Mouse (Mus musculus) stomach, embryonic 15.5 days (tissue): ENCODE data around the gene Numbl. TPM values are rescaled to one million over a fixed set of nuclear protein-coding genes. Genes with fewer than 3 reads are reported as not detected.
"Not testable (repeated sequence)": the region's sequence is repeated elsewhere in the genome, so short reads cannot be mapped to it uniquely, and the experiment has no call there.

ENCODE experiments used
- ATAC-seq: fragments of 200-750 bp; cut with Nextera tagmentation; 2 replicates; pipeline ENCODE4 v1.8.0; 2017; ENCODE audit warnings: low read depth, moderate number of reproducible peaks, moderate TSS enrichment; ENCODE audit not compliant: insufficient read depth, low FRiP score
- H3K27ac ChIP-seq: fragments of 300-500 bp; sonication (generic); 2 replicates; pipeline ENCODE4 v1.5.1; 2015; ENCODE audit warnings: mild to moderate bottlenecking, inconsistent platforms
- H3K27me3 ChIP-seq: fragments of 300-500 bp; sonication (generic); replicated peaks from 2 replicates; pipeline ENCODE4 v1.6.1; 2015; ENCODE audit warnings: inconsistent platforms
- H3K36me3 ChIP-seq: fragments of 300-500 bp; sonication (generic); 2 replicates; pipeline ENCODE4 v1.6.1; 2015; ENCODE audit warnings: inconsistent platforms
- H3K4me1 ChIP-seq: fragments of 300-500 bp; sonication (generic); 2 replicates; pipeline ENCODE4 v1.6.1; 2015; ENCODE audit warnings: inconsistent platforms
- H3K4me2 ChIP-seq: fragments of 300-500 bp; sonication (generic); 2 replicates; pipeline ENCODE4 v1.6.1; 2015; ENCODE audit warnings: mild to moderate bottlenecking, inconsistent platforms
- H3K4me3 ChIP-seq: fragments of 300-500 bp; sonication (generic); replicated peaks from 2 replicates; pipeline ENCODE4 v1.5.1; 2015; ENCODE audit warnings: inconsistent platforms
- H3K9ac ChIP-seq: fragments of 300-500 bp; sonication (generic); 2 replicates; pipeline ENCODE4 v1.6.1; 2015; ENCODE audit warnings: inconsistent platforms
- H3K9me3 ChIP-seq: fragments of 300-500 bp; sonication (generic); 2 replicates; pipeline ENCODE4 v1.6.1; 2016; ENCODE audit warnings: inconsistent platforms
- WGBS: fragments of 180-500 bp; shearing (Covaris S2); methylation state at CpG from one replicate; pipeline ENCODE4 v1.1.7; 2015; 5-methylcytosine and 5-hydroxymethylcytosine counted together
- polyA plus RNA-seq: library from polyadenylated mRNA; unstranded; fragments of >200 nt; fragmentation: Nextera tagmentation; extraction: Ambion mirVana; gene quantifications from 2 replicates; pipeline ENCODE4 v1.2.1, GENCODE M21; 2015

Numbl gene
- polyA plus RNA-seq, 1 experiment from 2014 or later: 23.4 TPM

DNA sequence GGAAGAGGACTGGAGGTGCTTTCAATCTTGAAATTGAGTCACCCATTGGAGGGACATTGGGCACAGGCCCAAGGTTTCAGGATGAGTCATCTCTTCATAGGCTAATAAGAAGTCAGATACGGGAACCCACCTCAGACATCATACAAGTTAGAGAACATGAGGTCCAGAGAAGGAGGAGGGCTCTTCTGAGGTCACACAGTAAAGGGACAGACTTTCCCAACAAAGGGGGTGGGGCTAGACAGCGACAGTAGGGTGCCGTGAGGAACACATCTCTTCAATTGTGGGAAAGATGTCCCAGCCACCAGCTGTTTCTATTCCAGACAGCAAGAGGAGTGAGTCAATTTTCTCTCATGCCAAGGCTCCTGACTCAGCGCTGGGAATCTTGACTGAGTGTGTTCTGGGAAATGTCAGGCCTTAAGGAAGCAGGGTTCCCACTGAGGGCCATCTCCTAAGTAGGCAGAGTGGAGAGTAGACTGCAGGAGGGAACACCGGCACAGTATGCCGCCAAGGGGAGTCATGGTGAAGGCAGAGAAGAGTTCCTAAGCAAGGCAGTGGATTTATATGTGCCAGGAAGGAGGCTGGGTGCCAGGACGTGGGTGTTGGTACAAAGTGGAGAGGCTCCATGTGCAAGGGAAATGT lies 26.4 kb upstream of the Numbl start:
- WGBS: 53% methylated on average over 7 of the region's 7 CpGs
- Histone ChIP-seq H3K4me3 (no peak overlapping the region), H3K9me3 (no peaks in the 10 kb centered on the region), H3K27ac (peak overlapping the region; percentile 71; the same call in 1 of the 2 replicates), H3K27me3 (no peaks in the 10 kb centered on the region), H3K9ac (no peak overlapping the region), H3K4me1 (peaks cover 38% of the 10 kb centered on the region), H3K36me3 (no peaks in the 10 kb centered on the region), H3K4me2 (no peak overlapping the region)
- no peak for ATAC-seq

DNA sequence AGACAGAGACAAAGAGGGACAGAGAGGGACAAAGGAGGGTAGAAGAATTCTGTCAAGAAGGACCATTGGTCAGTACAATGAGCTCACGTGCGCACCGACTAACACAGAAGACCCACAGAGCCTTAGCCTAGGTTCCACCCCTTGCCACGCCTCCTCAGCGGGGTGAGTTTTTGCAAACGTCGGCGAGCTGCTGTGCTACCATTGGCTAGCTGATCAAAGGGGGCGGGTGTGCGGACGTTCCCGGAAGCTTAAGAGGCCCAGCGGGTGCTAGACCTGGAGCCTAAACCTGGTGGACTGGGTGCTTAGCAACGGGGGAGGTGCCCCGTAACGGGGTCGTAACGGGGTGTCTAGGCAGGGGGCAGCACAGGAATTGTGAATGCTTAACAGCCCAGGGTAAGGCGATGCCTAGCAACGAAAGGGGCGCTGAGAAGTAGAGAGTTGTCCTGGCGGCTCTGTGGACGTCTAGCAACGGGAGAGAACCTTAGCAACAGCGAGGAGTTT lies 25.4 kb upstream of the Numbl start, which contains the start of gene Coq8b:
Coq8b (plus strand) TSS at position 243 of the 501 bp plus-strand sequence.
- peaks cover 28% of the 10 kb centered on the region for H3K4me1 ChIP-seq
- H3K27me3 ChIP-seq: no peaks in the 10 kb centered on the region
- H3K36me3 ChIP-seq: no peaks in the 10 kb centered on the region
- H3K4me2 ChIP-seq: peak within 1 kb of the TSS; percentile 80
- H3K4me3 ChIP-seq: peak within 1 kb of the TSS; percentile 74
- H3K9ac ChIP-seq: peak within 1 kb of the TSS; percentile 37; the same call in 1 of the 2 replicates
- H3K9me3 ChIP-seq: no peaks in the 10 kb centered on the region
- peak within 1 kb of the TSS; percentile 72; the same call in 1 of the 2 replicates for H3K27ac ChIP-seq
- WGBS: under 1% methylated on average over 25 of the region's 25 CpGs
- peak; percentile 91 for ATAC-seq

GRCm38 (mm10) chr7:27233300-27233699 lies 24.9 kb upstream of the Numbl start:
- peaks cover 28% of the 10 kb centered on the region for H3K4me1 ChIP-seq
- H3K4me3 ChIP-seq: peak overlapping the region; percentile 74
- no peaks in the 10 kb centered on the region for H3K27me3 ChIP-seq
- H3K27ac ChIP-seq: peak overlapping the region; percentile 72; the same call in 1 of the 2 replicates
- ATAC-seq: no peak
- H3K36me3 ChIP-seq: no peaks in the 10 kb centered on the region
- no peaks in the 10 kb centered on the region for H3K9me3 ChIP-seq
- peak overlapping the region; percentile 37; the same call in 1 of the 2 replicates for H3K9ac ChIP-seq
- WGBS: 2% methylated on average over 6 of the region's 6 CpGs
- peak overlapping the region; percentile 80 for H3K4me2 ChIP-seq

DNA sequence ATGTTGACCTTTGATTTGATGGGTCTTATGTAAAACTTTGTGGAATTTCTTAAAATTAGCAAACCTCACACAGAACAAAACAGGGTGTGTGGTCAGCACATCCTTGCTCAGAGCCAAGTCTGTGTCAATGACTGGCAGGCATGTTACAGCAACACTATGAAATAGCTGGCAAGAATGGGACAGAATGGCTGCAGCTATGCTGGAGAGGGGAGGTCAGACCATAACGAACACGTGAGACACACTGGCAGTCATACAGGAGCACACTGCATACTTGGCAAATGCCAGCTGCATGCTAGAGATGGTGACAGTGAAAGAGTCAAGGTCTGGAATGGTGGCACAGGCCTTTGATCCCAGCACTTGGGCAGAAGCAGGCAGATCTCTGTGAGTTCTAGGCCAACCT lies 22.5 kb upstream of the Numbl start:
- H3K4me3 ChIP-seq: no peak overlapping the region
- no peaks in the 10 kb centered on the region for H3K9me3 ChIP-seq
- peaks cover 23% of the 10 kb centered on the region for H3K4me1 ChIP-seq
- 0 out of 2 replicates have a peak, but pooled peaks cover 2% of the 10 kb centered on the region for H3K36me3 ChIP-seq
- no peak for ATAC-seq
- no peak overlapping the region for H3K4me2 ChIP-seq
- H3K27me3 ChIP-seq: no peaks in the 10 kb centered on the region
- H3K27ac ChIP-seq: no peak overlapping the region
- WGBS: 91% methylated on average over 2 of the region's 2 CpGs
- H3K9ac ChIP-seq: no peak overlapping the region

DNA sequence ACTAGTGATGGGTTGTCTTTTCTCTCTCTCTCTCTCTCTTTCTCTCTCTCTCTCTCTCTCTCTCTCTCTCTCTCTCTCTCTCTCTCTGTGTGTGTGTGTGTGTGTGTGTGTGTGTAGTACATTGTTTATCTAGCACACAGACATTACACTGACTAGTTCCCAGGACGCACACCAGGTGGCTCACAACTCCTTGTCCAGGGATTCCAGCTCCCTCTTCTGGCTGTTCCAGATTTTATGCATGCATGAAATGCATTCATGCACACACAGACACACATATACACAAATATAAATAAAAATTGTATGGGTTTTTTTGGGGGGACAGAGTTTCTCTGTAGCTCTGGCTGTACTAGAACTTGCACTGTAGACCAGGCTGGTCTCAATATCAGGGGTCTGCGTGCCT lies 20.7 kb upstream of the Numbl start:
- Histone ChIP-seq H3K9me3 (no peaks in the 10 kb centered on the region), H3K27me3 (no peaks in the 10 kb centered on the region), H3K9ac (no peak overlapping the region), H3K4me1 (peaks cover 12% of the 10 kb centered on the region), H3K4me3 (no peak overlapping the region), H3K36me3 (0 out of 2 replicates have a peak, but pooled peaks cover 7% of the 10 kb centered on the region), H3K4me2 (no peak overlapping the region), H3K27ac (no peak overlapping the region)
- no peak for ATAC-seq
- WGBS: 84% methylated on average over 2 of the region's 2 CpGs

DNA sequence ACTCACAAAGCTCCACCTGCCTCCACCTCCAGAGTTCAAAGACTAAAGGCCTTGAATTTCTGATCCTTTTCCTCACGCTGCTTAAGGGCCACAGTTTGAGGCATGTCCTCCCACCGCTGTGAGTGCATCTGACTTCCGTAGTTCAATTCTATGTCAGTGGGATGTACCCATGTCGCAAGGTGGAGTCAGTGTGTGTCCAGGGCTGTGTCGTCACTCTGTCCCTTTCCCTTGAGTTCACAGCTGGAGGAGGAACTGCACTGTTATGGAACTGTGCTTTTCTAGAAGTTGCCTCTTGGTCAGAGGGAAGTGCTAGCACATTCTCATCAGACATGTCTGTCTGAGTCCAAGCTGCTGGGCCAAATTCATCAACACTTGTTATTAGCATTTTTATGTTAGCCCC lies 19.7 kb upstream of the Numbl start:
- Histone ChIP-seq H3K36me3 (peaks cover 13% of the 10 kb centered on the region), H3K4me3 (no peak overlapping the region), H3K27ac (no peak overlapping the region), H3K4me2 (no peak overlapping the region), H3K4me1 (peaks cover 8% of the 10 kb centered on the region), H3K9ac (no peak overlapping the region), H3K9me3 (no peaks in the 10 kb centered on the region), H3K27me3 (no peaks in the 10 kb centered on the region)
- ATAC-seq: no peak
- WGBS: 90% methylated on average over 5 of the region's 5 CpGs

DNA sequence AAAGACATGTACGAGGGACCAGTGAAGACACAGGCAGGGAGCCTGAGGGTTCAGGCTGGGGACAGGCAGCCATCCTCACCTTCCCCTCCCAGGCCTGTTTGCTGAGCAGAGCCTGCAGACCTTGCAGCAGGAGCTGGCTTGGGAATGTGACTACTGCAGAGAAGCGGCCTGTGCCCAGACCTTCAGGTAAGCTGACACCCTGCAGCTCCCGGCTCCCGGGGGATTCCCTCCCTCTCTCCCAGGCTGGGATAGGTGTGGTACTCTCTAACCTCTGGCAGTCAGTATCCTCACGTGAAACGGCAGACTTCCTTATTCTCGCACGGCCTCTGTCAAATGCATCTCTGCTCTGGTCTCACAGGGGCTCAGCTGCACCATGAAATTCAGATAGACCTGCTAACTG lies 15.0 kb upstream of the Numbl start:
- 57% methylated on average over 8 of the region's 8 CpGs for WGBS

GRCm38 (mm10) chr7:27244088-27244487 lies 14.1 kb upstream of the Numbl start:
- not testable (repeated sequence) for H3K27me3 ChIP-seq, H3K4me2 ChIP-seq, H3K9me3 ChIP-seq, H3K9ac ChIP-seq, H3K4me1 ChIP-seq, ATAC-seq, H3K4me3 ChIP-seq, H3K27ac ChIP-seq
- WGBS: 84% methylated on average over 2 of the region's 2 CpGs
- peaks cover 22% of the 10 kb centered on the region for H3K36me3 ChIP-seq

More for the DNA sequence above, 15.0 kb upstream of the Numbl start:
- no peak for ATAC-seq
- H3K9me3 ChIP-seq: no peaks in the 10 kb centered on the region
- H3K27ac ChIP-seq: no peak overlapping the region
- H3K36me3 ChIP-seq: peaks cover 22% of the 10 kb centered on the region
- H3K4me1 ChIP-seq: no peaks in the 10 kb centered on the region
- H3K4me2 ChIP-seq: no peak overlapping the region
- H3K27me3 ChIP-seq: no peaks in the 10 kb centered on the region
- no peak overlapping the region for H3K9ac ChIP-seq
- no peak overlapping the region for H3K4me3 ChIP-seq

DNA sequence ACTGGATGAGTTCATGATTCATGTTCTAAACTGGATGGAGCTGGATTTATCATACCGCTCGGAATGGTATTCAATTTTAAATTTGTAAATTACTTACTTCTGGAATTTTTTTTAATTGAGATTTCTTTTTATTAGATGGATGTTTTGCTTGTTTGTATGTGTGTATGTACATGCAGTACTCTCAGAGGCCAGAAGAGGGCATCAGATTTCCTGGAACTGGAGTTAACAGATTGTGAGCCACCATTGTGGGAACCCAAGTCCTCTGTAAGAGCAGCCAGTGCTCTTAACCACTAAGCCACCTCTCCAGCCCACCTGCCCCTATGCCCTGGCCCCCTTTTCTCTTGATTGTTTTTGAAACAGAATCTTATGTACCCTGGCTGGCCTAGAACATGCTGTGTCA lies 9.1 kb upstream of the Numbl start:
- Histone ChIP-seq H3K4me3 (no peak overlapping the region), H3K27me3 (no peaks in the 10 kb centered on the region), H3K4me1 (no peaks in the 10 kb centered on the region), H3K9ac (no peak overlapping the region), H3K4me2 (no peak overlapping the region), H3K36me3 (peaks cover 14% of the 10 kb centered on the region), H3K9me3 (no peaks in the 10 kb centered on the region), H3K27ac (no peak overlapping the region)
- ATAC-seq: no peak
- WGBS: 89% methylated on average over 2 of the region's 2 CpGs

GRCm38 (mm10) chr7:27249928-27250327 lies 8.3 kb upstream of the Numbl start:
- peaks cover 14% of the 10 kb centered on the region for H3K36me3 ChIP-seq
- H3K27ac ChIP-seq: no peak overlapping the region
- H3K4me1 ChIP-seq: no peaks in the 10 kb centered on the region
- H3K9ac ChIP-seq: no peak overlapping the region
- no peaks in the 10 kb centered on the region for H3K27me3 ChIP-seq
- no peak for ATAC-seq
- H3K9me3 ChIP-seq: no peaks in the 10 kb centered on the region
- WGBS: 76% methylated on average over 5 of the region's 5 CpGs
- H3K4me2 ChIP-seq: no peak overlapping the region
- no peak overlapping the region for H3K4me3 ChIP-seq

DNA sequence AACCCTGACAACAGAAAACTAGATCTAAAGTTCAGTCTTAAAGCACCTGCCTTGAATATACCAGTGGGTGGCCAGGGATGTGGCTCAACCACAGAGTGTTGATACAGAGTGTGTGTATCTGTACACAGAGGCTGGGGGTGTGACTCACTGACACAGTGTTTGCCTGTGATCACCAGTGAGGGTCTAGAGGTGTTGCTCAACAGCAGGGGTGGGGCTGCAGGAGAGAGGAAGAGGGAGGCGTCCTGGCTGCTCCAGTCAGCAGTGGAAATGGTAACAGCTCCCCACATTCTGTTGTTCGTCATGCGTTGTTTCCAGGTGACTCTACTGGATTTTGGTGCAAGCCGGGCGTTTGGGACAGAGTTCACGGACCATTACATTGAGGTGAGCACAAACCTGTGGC lies 6.3 kb upstream of the Numbl start:
- H3K4me2 ChIP-seq: peak overlapping the region; percentile 13; the same call in 1 of the 2 replicates
- no peak overlapping the region for H3K9ac ChIP-seq
- H3K27ac ChIP-seq: no peak overlapping the region; the same call in 1 of the 2 replicates
- peaks cover 2% of the 10 kb centered on the region for H3K4me1 ChIP-seq
- H3K9me3 ChIP-seq: no peaks in the 10 kb centered on the region
- 62% methylated on average over 6 of the region's 6 CpGs for WGBS
- no peaks in the 10 kb centered on the region for H3K27me3 ChIP-seq
- peaks cover 6% of the 10 kb centered on the region; the same call in 1 of the 2 replicates for H3K36me3 ChIP-seq
- ATAC-seq: peak; percentile 82
- no peak overlapping the region for H3K4me3 ChIP-seq

GRCm38 (mm10) chr7:27255721-27256120 lies 2.5 kb upstream of the Numbl start:
- Histone ChIP-seq H3K27me3 (no peaks in the 10 kb centered on the region), H3K4me1 (peaks cover 25% of the 10 kb centered on the region), H3K9me3 (no peaks in the 10 kb centered on the region), H3K36me3 (0 out of 2 replicates have a peak, but pooled peaks cover 3% of the 10 kb centered on the region), H3K9ac (no peak overlapping the region), H3K27ac (no peak overlapping the region), H3K4me2 (no peak overlapping the region), H3K4me3 (no peak overlapping the region)
- ATAC-seq: no peak
- WGBS: 66% methylated on average over 3 of the region's 3 CpGs
